Mouse (Mus musculus): ENCODE results near the gene Prm3. TPM values are rescaled to one million over a fixed set of nuclear protein-coding genes. Genes with fewer than 3 reads are reported as not detected.
"Not testable (repeated sequence)": the region's sequence is repeated elsewhere in the genome, so short reads cannot be mapped to it uniquely, and the experiment has no call there.

Prm3 gene
- polyA plus RNA-seq, 1 experiment = not detected

DNA sequence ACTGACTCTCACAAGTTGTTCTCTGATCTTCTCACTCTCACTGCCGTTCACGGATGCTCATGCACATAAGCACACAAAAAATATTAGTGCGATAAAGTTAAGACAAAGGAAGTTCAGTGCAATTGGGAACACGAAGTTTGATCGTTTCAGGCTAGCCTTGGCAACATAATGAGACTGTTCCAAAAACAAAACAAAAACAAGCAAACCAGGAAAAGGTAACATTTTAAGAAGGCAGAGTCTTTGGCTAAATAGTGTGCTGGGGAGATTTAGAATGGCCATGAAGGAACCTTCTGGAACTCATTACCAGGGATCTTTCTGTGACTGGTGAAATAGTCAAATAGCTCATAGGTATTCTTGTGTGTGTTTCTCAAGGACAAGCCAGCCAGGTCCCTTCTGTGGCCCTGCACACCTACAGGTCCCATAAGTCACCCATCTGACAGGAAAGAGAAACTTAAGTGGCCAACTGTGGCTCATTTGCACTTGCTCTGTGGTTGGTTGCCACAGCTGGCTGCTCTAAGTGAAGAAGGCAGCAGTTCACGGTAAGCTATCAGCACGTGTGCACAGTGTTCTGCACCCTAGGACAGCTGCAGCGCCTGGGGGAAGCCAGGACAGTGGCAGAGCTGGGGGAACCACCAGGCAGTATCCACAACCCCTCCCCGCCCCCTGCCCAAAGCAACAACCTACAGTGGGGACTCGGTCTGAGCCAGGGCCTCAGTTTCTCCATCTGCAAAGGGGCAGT lies 15.2 kb upstream of the Prm3 start, which contains the start of gene Prm1:
Gene Prm1, minus strand, starts transcription at position 51 of the 739 bp plus-strand sequence.
- TF ChIP-seq CTCF (IDR thresholded peaks at IDR 0.05; ENCODE audit: low read depth, low read length) (no peak), POLR2A (IDR thresholded peaks at IDR 0.05; ENCODE audit: borderline replicate concordance, low read depth, low read length) (no peak)
- Histone ChIP-seq H3K4me3 (ENCODE audit: insufficient read depth, low read length) (no peak within 1 kb of the TSS), H3K27ac (ENCODE audit: insufficient read depth, low read depth, low read length) (no peak within 1 kb of the TSS), H3K4me1 (ENCODE audit: control insufficient read depth, insufficient read depth, low read length) (no peaks in the 10 kb centered on the region)

DNA sequence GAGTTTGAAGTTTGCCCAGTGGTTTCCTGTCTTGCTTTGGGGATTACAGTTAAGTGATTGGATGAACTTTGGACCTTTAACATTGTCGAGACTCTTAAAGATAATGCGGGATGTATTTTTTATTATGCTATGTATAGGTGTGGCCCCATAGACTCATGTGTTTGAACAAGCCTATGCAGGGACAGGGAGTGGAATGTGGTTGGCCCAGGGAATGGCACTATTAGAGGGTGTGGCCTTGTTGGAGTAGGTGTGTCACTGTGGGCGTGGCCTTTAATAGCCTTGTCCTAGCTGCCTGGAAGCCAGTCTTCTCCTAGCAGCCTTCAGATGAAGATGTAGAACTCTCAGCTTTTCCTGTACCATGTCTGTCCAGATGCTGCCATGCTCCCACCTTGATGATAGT lies 11.7 kb upstream of the Prm3 start:
- H3K4me1 ChIP-seq (ENCODE audit: control insufficient read depth, insufficient read depth, low read length); H3K27ac ChIP-seq (ENCODE audit: insufficient read depth, low read depth, low read length); H3K4me3 ChIP-seq (ENCODE audit: insufficient read depth, low read length): not testable (repeated sequence)

DNA sequence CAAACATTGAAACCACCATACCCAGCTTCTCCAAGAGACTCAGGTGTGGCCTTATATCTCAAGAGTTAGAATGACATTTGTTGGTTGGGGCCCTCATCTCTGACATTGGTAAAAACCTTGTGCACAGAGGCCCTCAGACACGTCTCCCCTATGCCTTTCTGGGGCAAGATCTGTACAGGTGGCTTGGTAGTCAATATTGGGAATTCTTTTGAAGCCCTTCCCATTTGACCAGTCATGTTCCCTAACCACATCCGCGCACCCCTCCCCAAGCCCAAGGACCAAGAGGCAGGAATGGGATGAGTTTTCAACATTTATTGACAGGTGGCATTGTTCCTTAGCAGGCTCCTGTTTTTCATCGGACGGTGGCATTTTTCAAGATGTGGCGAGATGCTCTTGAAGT lies 5.3 kb upstream of the Prm3 start, which contains the start of gene Prm2:
Gene Prm2, minus strand, starts transcription at position 101 of the 400 bp plus-strand sequence.
- TF ChIP-seq CTCF (IDR thresholded peaks at IDR 0.05; ENCODE audit: low read depth, low read length) (no peak), POLR2A (IDR thresholded peaks at IDR 0.05; ENCODE audit: borderline replicate concordance, low read depth, low read length) (no peak)
- Histone ChIP-seq H3K27ac (ENCODE audit: insufficient read depth, low read depth, low read length) (no peak within 1 kb of the TSS), H3K4me3 (ENCODE audit: insufficient read depth, low read length) (no peak within 1 kb of the TSS), H3K4me1 (ENCODE audit: control insufficient read depth, insufficient read depth, low read length) (no peaks in the 10 kb centered on the region)

DNA sequence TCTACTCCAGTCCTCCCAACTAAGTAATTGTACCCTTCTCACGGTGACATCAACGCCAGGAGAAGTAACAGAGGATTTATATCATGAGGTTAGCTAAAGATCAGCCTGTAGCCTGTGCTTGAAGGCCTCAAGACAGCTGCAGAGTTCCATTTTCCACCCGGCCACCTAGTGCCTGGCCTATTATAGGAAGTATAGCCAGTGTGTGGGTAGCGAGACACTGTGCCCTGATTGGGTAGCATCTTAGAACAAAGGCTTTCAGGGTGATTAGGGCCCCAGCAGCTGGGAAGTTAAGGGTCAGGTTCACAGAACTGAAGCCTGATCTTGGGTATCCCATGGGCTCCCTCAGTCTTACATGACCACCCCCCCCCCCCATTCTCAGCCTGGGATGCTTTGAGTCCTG lies 1.8 kb downstream of the Prm3 start:
- H3K4me1 ChIP-seq (ENCODE audit: control insufficient read depth, insufficient read depth, low read length) = no peaks in the 10 kb centered on the region
- H3K4me3 ChIP-seq (ENCODE audit: insufficient read depth, low read length) = no peak overlapping the region
- no peak overlapping the region for H3K27ac ChIP-seq (ENCODE audit: insufficient read depth, low read depth, low read length)
- TF ChIP-seq CTCF (IDR thresholded peaks at IDR 0.05; ENCODE audit: low read depth, low read length) = no peak
- TF ChIP-seq POLR2A (IDR thresholded peaks at IDR 0.05; ENCODE audit: borderline replicate concordance, low read depth, low read length) = no peak

DNA sequence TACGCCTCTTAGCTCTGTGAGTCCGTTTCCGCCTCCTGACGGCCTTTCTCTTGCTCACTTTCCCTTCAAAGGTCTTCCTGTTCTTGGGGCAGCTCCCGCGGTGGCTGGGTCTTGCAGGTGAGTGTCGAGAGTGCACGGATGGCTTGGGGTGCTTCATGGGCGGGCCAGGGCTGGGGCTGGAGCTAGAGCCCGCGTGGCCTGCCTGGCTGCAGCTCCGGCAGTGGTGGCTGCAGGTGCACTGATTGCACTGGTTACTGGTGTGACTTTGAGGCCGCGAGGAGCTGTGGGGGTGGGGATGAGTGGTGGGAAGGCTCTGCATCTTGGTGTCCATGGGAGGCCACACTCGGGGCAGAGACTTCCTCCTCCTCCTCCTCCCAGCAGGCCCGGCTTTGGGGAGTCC lies 2.4 kb downstream of the Prm3 start, which contains the start of gene Tnp2:
Gene Tnp2, minus strand, starts transcription at position 390 of the 400 bp plus-strand sequence.
- TF ChIP-seq CTCF (IDR thresholded peaks at IDR 0.05; ENCODE audit: low read depth, low read length) = no peak
- no peak for TF ChIP-seq POLR2A (IDR thresholded peaks at IDR 0.05; ENCODE audit: borderline replicate concordance, low read depth, low read length)
- H3K27ac ChIP-seq (ENCODE audit: insufficient read depth, low read depth, low read length) = no peak within 1 kb of the TSS
- H3K4me3 ChIP-seq (ENCODE audit: insufficient read depth, low read length) = no peak within 1 kb of the TSS
- H3K4me1 ChIP-seq (ENCODE audit: control insufficient read depth, insufficient read depth, low read length) = no peaks in the 10 kb centered on the region; the same call in 1 of the 2 replicates

DNA sequence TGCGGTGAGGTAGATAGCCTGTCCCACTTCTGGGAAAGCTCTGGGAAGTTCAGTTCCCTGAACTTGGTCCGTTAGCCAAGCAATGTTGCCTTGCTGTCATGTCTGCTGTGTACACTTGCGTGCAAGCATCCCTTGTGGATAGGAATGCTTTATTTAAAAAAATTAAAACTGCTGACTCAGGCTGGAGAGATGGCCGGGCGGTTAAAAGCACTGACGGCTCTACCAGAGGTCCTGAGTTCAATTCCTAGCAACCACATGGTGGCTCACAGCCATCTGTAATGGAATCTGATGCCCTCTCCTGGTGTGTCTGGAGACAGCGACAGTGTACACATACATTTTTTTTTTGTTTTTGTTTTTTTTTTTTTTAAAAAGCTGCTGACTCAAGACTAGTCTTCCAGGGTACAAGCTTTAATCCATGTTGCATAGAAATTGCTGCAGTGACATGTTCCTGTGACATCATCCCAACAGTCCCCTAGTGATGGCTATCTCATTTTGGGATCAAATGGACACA lies 3.1 kb downstream of the Prm3 start:
- TF ChIP-seq POLR2A (IDR thresholded peaks at IDR 0.05; ENCODE audit: borderline replicate concordance, low read depth, low read length) (no peak), CTCF (IDR thresholded peaks at IDR 0.05; ENCODE audit: low read depth, low read length) (no peak)
- no peak overlapping the region for H3K4me3 ChIP-seq (ENCODE audit: insufficient read depth, low read length)
- H3K4me1 ChIP-seq (ENCODE audit: control insufficient read depth, insufficient read depth, low read length) = peaks cover under 1% of the 10 kb centered on the region; the same call in 1 of the 2 replicates
- H3K27ac ChIP-seq (ENCODE audit: insufficient read depth, low read depth, low read length) = no peak overlapping the region

DNA sequence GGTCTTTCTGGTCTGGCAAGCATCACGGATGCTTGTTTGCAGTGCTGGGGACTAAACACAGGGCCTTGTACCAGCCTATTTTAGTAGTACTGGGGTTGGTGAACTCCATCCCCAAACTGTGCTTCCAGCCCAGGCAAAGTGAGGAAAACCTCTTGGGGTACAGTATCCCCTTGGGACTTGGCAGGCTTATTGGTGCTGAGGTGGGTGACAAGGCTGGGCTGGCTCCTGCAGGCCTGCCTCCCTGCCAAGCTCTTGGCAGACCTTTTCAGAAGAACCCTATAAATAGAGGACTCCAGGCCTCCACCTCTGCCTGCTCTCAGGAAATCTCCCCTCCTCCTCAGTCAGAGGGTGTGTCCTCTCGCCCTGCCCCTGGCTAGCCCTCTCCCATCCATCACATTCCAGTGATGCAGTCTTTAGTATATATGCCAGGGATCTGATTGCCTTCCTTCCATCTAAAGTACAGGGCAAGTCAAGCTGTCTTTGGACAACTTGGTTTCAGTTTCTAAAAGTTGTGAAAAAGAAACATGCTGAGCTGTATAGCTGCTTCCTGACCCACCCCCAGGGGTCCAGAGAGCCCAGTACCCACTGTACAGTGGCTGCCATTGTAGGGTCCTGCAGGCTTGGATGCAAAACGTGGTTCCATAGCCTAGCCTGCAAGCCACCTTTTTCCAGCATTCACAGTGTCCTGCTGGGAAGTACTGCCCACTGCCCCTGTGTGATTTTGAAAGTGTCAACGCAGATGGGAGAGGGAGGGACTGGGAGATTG lies 3.7 kb downstream of the Prm3 start:
- no peak overlapping the region for H3K27ac ChIP-seq (ENCODE audit: insufficient read depth, low read depth, low read length)
- peaks cover 5% of the 10 kb centered on the region; the same call in 1 of the 2 replicates for H3K4me1 ChIP-seq (ENCODE audit: control insufficient read depth, insufficient read depth, low read length)
- TF ChIP-seq CTCF (IDR thresholded peaks at IDR 0.05; ENCODE audit: low read depth, low read length) (no peak), POLR2A (IDR thresholded peaks at IDR 0.05; ENCODE audit: borderline replicate concordance, low read depth, low read length) (no peak)
- H3K4me3 ChIP-seq (ENCODE audit: insufficient read depth, low read length) = no peak overlapping the region

DNA sequence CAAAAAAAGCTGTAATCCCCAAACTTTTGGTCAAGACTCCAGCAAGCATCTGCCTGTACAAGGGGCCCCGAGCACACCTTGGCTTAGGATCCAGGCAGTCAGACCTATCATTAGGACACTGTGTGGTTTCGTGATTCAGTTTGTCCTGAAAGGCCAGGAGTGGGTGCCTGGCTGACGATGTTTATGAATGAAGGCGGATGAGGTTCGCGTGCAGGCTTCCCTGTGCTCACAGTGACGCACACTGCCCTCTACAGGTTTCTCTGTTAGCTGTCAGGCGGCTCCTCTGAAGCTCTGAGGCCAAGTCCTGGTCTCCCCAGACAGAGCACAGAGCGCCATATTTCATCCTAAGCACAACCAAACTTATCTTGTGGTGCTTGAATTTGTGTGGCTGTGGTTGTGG lies 4.4 kb downstream of the Prm3 start:
- TF ChIP-seq CTCF (IDR thresholded peaks at IDR 0.05; ENCODE audit: low read depth, low read length) (peak; percentile 24; the same call in 1 of the 2 replicates), POLR2A (IDR thresholded peaks at IDR 0.05; ENCODE audit: borderline replicate concordance, low read depth, low read length) (no peak)
- peaks cover 5% of the 10 kb centered on the region; the same call in 1 of the 2 replicates for H3K4me1 ChIP-seq (ENCODE audit: control insufficient read depth, insufficient read depth, low read length)

DNA sequence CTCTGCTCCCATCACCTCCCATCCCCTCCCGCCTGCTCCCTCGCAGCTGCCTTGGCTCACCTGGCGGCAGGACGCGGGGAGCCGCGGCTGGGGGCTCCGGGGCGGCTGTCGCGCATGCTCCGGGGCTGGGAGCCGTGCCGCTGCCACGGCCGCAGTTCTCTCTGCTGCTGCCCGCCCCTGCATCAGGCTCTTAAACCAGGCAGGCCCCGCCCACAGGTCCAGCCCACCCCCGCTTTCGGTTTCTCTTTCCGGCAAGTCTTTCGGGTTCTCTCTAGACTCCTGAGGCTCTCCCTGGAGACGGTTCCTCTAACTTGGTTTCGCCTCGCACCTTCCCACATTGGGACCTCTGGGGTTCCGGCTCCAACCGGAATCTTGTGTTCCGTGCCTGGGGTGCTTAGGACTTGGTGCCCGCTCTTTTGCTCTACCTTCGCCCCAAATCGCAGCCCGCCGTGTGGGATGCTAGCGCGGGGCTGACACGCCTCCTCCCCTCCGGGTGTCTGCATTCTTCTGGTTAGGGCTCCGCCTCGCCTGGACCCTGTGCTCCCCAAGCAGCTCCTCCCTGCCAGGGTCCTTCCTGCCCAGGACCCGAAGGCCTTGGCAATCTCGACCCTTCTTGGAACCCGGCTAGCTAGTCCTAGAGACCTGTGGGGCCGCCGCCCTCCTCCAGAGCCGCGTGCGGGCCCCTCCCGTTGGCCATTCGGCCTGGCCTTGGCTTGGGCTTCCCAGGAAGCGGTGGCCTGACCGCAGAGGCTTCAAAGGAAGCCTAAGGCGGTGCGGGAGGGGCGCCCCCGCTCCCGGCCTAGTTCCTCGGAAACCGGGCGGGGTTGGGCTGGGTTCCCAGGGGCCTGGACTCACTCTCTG lies 5.1 kb downstream of the Prm3 start, which contains the start of gene Socs1:
Gene Socs1, minus strand, starts transcription at position 166 of the 861 bp plus-strand sequence.
- no peak for TF ChIP-seq CTCF (IDR thresholded peaks at IDR 0.05; ENCODE audit: low read depth, low read length)
- no peak for TF ChIP-seq POLR2A (IDR thresholded peaks at IDR 0.05; ENCODE audit: borderline replicate concordance, low read depth, low read length)
- H3K4me1 ChIP-seq (ENCODE audit: control insufficient read depth, insufficient read depth, low read length) = peaks cover 5% of the 10 kb centered on the region; the same call in 1 of the 2 replicates
- H3K4me3 ChIP-seq (ENCODE audit: insufficient read depth, low read length) = peak within 1 kb of the TSS; percentile 81
- H3K27ac ChIP-seq (ENCODE audit: insufficient read depth, low read depth, low read length) = peak within 1 kb of the TSS; percentile 71

More for the DNA sequence above, 4.4 kb downstream of the Prm3 start:
- Histone ChIP-seq H3K4me3 (ENCODE audit: insufficient read depth, low read length) (peak overlapping the region; percentile 81), H3K27ac (ENCODE audit: insufficient read depth, low read depth, low read length) (peak overlapping the region; percentile 58)
